Mouse (Mus musculus) megakaryocyte, adult 5-6 weeks (primary cell): ENCODE data around the gene Ggta1. TPM values are rescaled to one million over a fixed set of nuclear protein-coding genes. Genes with fewer than 3 reads are reported as not detected.

Source experiments
- ATAC-seq: 2 replicates; pipeline ENCODE4 v1.8.0; 2016; ENCODE audit warnings: mild to moderate bottlenecking, inconsistent platforms; ENCODE audit not compliant: poor library complexity, severe bottlenecking
- total RNA-seq, 2 experiments: library from RNA; stranded (forward) in 1 of 2; stranded (reverse) in 1 of 2; fragments of 153-499, 151-499 nt in 1 of 2; fragments of 221-1000, 200-1000 nt in 1 of 2; gene quantifications; 2 replicates each; pipeline versions ENCODE4 v1.2.3 to v1.2.4; 2015 to 2017

Ggta1 gene
- total RNA-seq (2015) (41.7 and 51.1 TPM in 2 replicates), total RNA-seq (2017) (68.3 and 71.2 TPM in 2 replicates)

GRCm38 (mm10) chr2:35462791-35463281, at the start of gene Ggta1:
Ggta1 (minus strand) TSS chr2:35463231.
- no peak for ATAC-seq

GRCm38 (mm10) chr2:35512226-35512625, 49.2 kb upstream of the Ggta1 start:
- 0 out of 2 replicates have a peak, but pooled peaks have one; percentile 43 for ATAC-seq

- ATAC-seq: no peak
Measured at GRCm38 (mm10) chr2:35510920-35511319, 47.9 kb upstream of the Ggta1 start.

GRCm38 (mm10) chr2:35509888-35510287, 46.9 kb upstream of the Ggta1 start:
- no peak for ATAC-seq

- no peak for ATAC-seq
Measured at GRCm38 (mm10) chr2:35509343-35509667, 46.3 kb upstream of the Ggta1 start.

- ATAC-seq: no peak
Measured at GRCm38 (mm10) chr2:35508597-35509342, 45.7 kb upstream of the Ggta1 start.

GRCm38 (mm10) chr2:35507191-35507511, 44.1 kb upstream of the Ggta1 start:
- ATAC-seq: peak; percentile 56

GRCm38 (mm10) chr2:35506311-35507190, 43.5 kb upstream of the Ggta1 start:
- peak; percentile 56 for ATAC-seq

GRCm38 (mm10) chr2:35505519-35506286, 42.7 kb upstream of the Ggta1 start:
- ATAC-seq: 0 out of 2 replicates have a peak, but pooled peaks have one; percentile 22

- no peak for ATAC-seq
Measured at GRCm38 (mm10) chr2:35504417-35504776, 41.4 kb upstream of the Ggta1 start.

- ATAC-seq: no peak
Measured at GRCm38 (mm10) chr2:35503723-35504416, 40.8 kb upstream of the Ggta1 start.

- no peak for ATAC-seq
Measured at GRCm38 (mm10) chr2:35503021-35503722, 40.1 kb upstream of the Ggta1 start.

- no peak for ATAC-seq
Measured at GRCm38 (mm10) chr2:35502561-35502960, 39.5 kb upstream of the Ggta1 start.

GRCm38 (mm10) chr2:35499474-35499873, 36.4 kb upstream of the Ggta1 start:
- no peak for ATAC-seq

- no peak for ATAC-seq
Measured at GRCm38 (mm10) chr2:35498961-35499360, 35.9 kb upstream of the Ggta1 start.

- no peak for ATAC-seq
Measured at GRCm38 (mm10) chr2:35497662-35498196, 34.7 kb upstream of the Ggta1 start.

- peak; percentile 15; the same call in 1 of the 2 replicates for ATAC-seq
Measured at GRCm38 (mm10) chr2:35496279-35497013, 33.4 kb upstream of the Ggta1 start.

- peak; percentile 83 for ATAC-seq
Measured at GRCm38 (mm10) chr2:35495486-35496278, 32.7 kb upstream of the Ggta1 start.
